Mouse (Mus musculus) R1 (cell line): ENCODE measurements at regions not wholly inside any gene's neighbourhood (a gene's known extent, or its start where the extent isn't known, plus 50 kb on each side); places are given as distances from the start of the nearest gene placed in this dataset.

Experiments
- DNase-seq: peaks from one replicate; pipeline ENCODE4 v3.0.0-alpha.2; 2018; ENCODE audit warnings: low read depth, low spot score

- no peak for DNase-seq
These were observed 60.4 kb upstream of the Ppara start for GRCm38 (mm10) chr15:85674191-85674984.

GRCm38 (mm10) chr15:85675126-85675525 is 59.7 kb upstream of the Ppara start:
- DNase-seq: no peak

GRCm38 (mm10) chr15:85675736-85676135 is 59.0 kb upstream of the Ppara start:
- no peak for DNase-seq

GRCm38 (mm10) chr15:85676156-85676555 is 58.6 kb upstream of the Ppara start:
- DNase-seq: no peak

- no peak for DNase-seq
These were observed 57.9 kb upstream of the Ppara start for GRCm38 (mm10) chr15:85676871-85677270.

GRCm38 (mm10) chr15:85677381-85677780 is 57.4 kb upstream of the Ppara start:
- no peak for DNase-seq

GRCm38 (mm10) chr15:85677855-85678254 is 56.9 kb upstream of the Ppara start:
- no peak for DNase-seq

GRCm38 (mm10) chr15:85678351-85678895 is 56.4 kb upstream of the Ppara start:
- DNase-seq: no peak

GRCm38 (mm10) chr15:85678981-85679708 is 55.6 kb upstream of the Ppara start:
- no peak for DNase-seq

GRCm38 (mm10) chr15:85679864-85680428 is 54.8 kb upstream of the Ppara start:
- no peak for DNase-seq

- no peak for DNase-seq
These were observed 54.1 kb upstream of the Ppara start for GRCm38 (mm10) chr15:85680460-85681224.

- DNase-seq: no peak
These were observed 52.7 kb upstream of the Ppara start for GRCm38 (mm10) chr15:85682116-85682515.

GRCm38 (mm10) chr15:85682780-85683179 is 52.0 kb upstream of the Ppara start:
- DNase-seq: no peak

- no peak for DNase-seq
These were observed 51.5 kb upstream of the Ppara start for GRCm38 (mm10) chr15:85683271-85683670.

GRCm38 (mm10) chr15:85683716-85684115 is 51.1 kb upstream of the Ppara start:
- no peak for DNase-seq

- peak; percentile 30 for DNase-seq
These were observed 50.5 kb upstream of the Ppara start for GRCm38 (mm10) chr15:85684164-85684708.

- DNase-seq: no peak
These were observed 49.9 kb upstream of the Ppara start for GRCm38 (mm10) chr15:85684875-85685274.
